Mouse (Mus musculus) ovary, postnatal 14 days (tissue): Measurements from ENCODE around the gene Tmed2.
"Not testable (repeated sequence)": the region's sequence is repeated elsewhere in the genome, so short reads cannot be mapped to it uniquely, and the experiment has no call there.

Experiments
- DNase-seq: peaks from one replicate; pipeline ENCODE4 v3.0.0; 2022; ENCODE audit warnings: low spot score

Tmed2 gene

GRCm38 (mm10) chr5:124528791-124529190 is 11.7 kb upstream of the Tmed2 start:
- DNase-seq = no peak

- no peak for DNase-seq
Measured at GRCm38 (mm10) chr5:124529191-124529651, 11.3 kb upstream of the Tmed2 start.

GRCm38 (mm10) chr5:124529697-124530096 is 10.8 kb upstream of the Tmed2 start:
- DNase-seq = no peak

GRCm38 (mm10) chr5:124530655-124531582 is 9.6 kb upstream of the Tmed2 start, which contains the start of gene Rilpl1:
Gene Rilpl1 (minus strand): TSS chr5:124531391.
- peak; percentile 68 for DNase-seq

- no peak for DNase-seq
Measured at GRCm38 (mm10) chr5:124531583-124531930, 8.9 kb upstream of the Tmed2 start.

GRCm38 (mm10) chr5:124532451-124532850 is 8.0 kb upstream of the Tmed2 start:
- no peak for DNase-seq

- no peak for DNase-seq
Measured at GRCm38 (mm10) chr5:124535016-124535415, 5.5 kb upstream of the Tmed2 start.

GRCm38 (mm10) chr5:124536776-124537175 is 3.7 kb upstream of the Tmed2 start:
- DNase-seq = no peak

GRCm38 (mm10) chr5:124538813-124539792 is 1.4 kb upstream of the Tmed2 start:
- DNase-seq = no peak

- no peak for DNase-seq
Measured at GRCm38 (mm10) chr5:124539905-124540304, 590 bp upstream of the Tmed2 start.

GRCm38 (mm10) chr5:124540905-124541601 is 558 bp downstream of the Tmed2 start:
- DNase-seq = peak; percentile 63

- no peak for DNase-seq
Measured at GRCm38 (mm10) chr5:124541602-124541973, 1.1 kb downstream of the Tmed2 start.

GRCm38 (mm10) chr5:124550737-124551136 is 10.2 kb downstream of the Tmed2 start:
- DNase-seq = not testable (repeated sequence)

GRCm38 (mm10) chr5:124551349-124552093 is 11.0 kb downstream of the Tmed2 start:
- not testable (repeated sequence) for DNase-seq

- no peak for DNase-seq
Measured at GRCm38 (mm10) chr5:124552094-124552472, 11.6 kb downstream of the Tmed2 start.

GRCm38 (mm10) chr5:124552558-124553307 is 12.2 kb downstream of the Tmed2 start, which contains the start of gene Ddx55:
Gene Ddx55 (plus strand): TSS chr5:124552864.
- DNase-seq = peak; percentile 87

GRCm38 (mm10) chr5:124553607-124554006 is 13.1 kb downstream of the Tmed2 start:
- no peak for DNase-seq

- no peak for DNase-seq
Measured at GRCm38 (mm10) chr5:124555145-124555544, 14.7 kb downstream of the Tmed2 start.

GRCm38 (mm10) chr5:124571068-124571467 is 30.6 kb downstream of the Tmed2 start:
- DNase-seq = no peak

- DNase-seq = no peak
Measured at GRCm38 (mm10) chr5:124575467-124575866, 35.0 kb downstream of the Tmed2 start.
